Mouse (Mus musculus) neutrophil, adult 5-6 weeks (primary cell): ENCODE measurements around the gene Efhc1. TPM values are rescaled to one million over a fixed set of nuclear protein-coding genes. Genes with fewer than 3 reads are reported as not detected.
"Not testable (repeated sequence)": the region's sequence is repeated elsewhere in the genome, so short reads cannot be mapped to it uniquely, and the experiment has no call there.

ENCODE experiments used
- ATAC-seq: fragments of 151-379, 151-347 bp; 2 replicates; pipeline ENCODE4 v1.8.0; 2017; ENCODE audit warnings: mild to moderate bottlenecking, moderate TSS enrichment; ENCODE audit not compliant: insufficient number of reproducible peaks, poor library complexity, low FRiP score, severe bottlenecking; ENCODE audit errors: extremely low read depth
- total RNA-seq: library from RNA; stranded (forward); fragments of 200-1000 nt; gene quantifications from 2 replicates; pipeline ENCODE4 v1.2.3, GENCODE M21; 2017

The Efhc1 gene
- total RNA-seq: 0.47 TPM in 1 of 2 replicates, not detected in the other

- ATAC-seq: peak; percentile 83
These were observed at the start of gene Efhc1 for GRCm38 (mm10) chr1:20951300-20951763. Gene Efhc1, plus strand, starts transcription at chr1:20951626.

- ATAC-seq: no peak
These were observed 45.8 kb upstream of the Efhc1 start for GRCm38 (mm10) chr1:20905501-20906127.

GRCm38 (mm10) chr1:20906128-20906515 lies 45.3 kb upstream of the Efhc1 start:
- ATAC-seq: no peak

- no peak for ATAC-seq
These were observed 42.9 kb upstream of the Efhc1 start for GRCm38 (mm10) chr1:20908541-20908940.

- ATAC-seq: no peak
These were observed 39.3 kb upstream of the Efhc1 start for GRCm38 (mm10) chr1:20912115-20912514.

- ATAC-seq: peak; percentile 32; the same call in 1 of the 2 replicates
These were observed 38.8 kb upstream of the Efhc1 start for GRCm38 (mm10) chr1:20912527-20913171.

- no peak for ATAC-seq
These were observed 36.7 kb upstream of the Efhc1 start for GRCm38 (mm10) chr1:20914769-20915168.

GRCm38 (mm10) chr1:20915608-20916007 lies 35.8 kb upstream of the Efhc1 start:
- ATAC-seq: no peak

GRCm38 (mm10) chr1:20917496-20918050 lies 33.9 kb upstream of the Efhc1 start:
- no peak for ATAC-seq

- no peak for ATAC-seq
These were observed 31.7 kb upstream of the Efhc1 start for GRCm38 (mm10) chr1:20919728-20920127.

- ATAC-seq: no peak
These were observed 30.3 kb upstream of the Efhc1 start for GRCm38 (mm10) chr1:20921081-20921528.

- ATAC-seq: no peak
These were observed 28.6 kb upstream of the Efhc1 start for GRCm38 (mm10) chr1:20922612-20923399.

GRCm38 (mm10) chr1:20925324-20925723 lies 26.1 kb upstream of the Efhc1 start:
- ATAC-seq: not testable (repeated sequence)

- no peak for ATAC-seq
These were observed 25.5 kb upstream of the Efhc1 start for GRCm38 (mm10) chr1:20925926-20926325.

GRCm38 (mm10) chr1:20926376-20926775 lies 25.1 kb upstream of the Efhc1 start:
- ATAC-seq: no peak

GRCm38 (mm10) chr1:20928487-20928886 lies 22.9 kb upstream of the Efhc1 start:
- no peak for ATAC-seq

GRCm38 (mm10) chr1:20933457-20933856 lies 18.0 kb upstream of the Efhc1 start:
- peak; percentile 94 for ATAC-seq

- ATAC-seq: no peak
These were observed 16.3 kb upstream of the Efhc1 start for GRCm38 (mm10) chr1:20935106-20935505.

- ATAC-seq: peak; percentile 89
These were observed 12.4 kb upstream of the Efhc1 start for GRCm38 (mm10) chr1:20939046-20939445.
